Mouse (Mus musculus) heart, adult 9 months (tissue): ENCODE data around the gene Gmpr.

Source experiments
- DNase-seq, 2 experiments: peaks; one replicate each; pipeline ENCODE4 v3.0.0; 2022; ENCODE audit warnings: low spot score in 2 of 2

Gmpr gene

GRCm38 (mm10) chr13:45502791-45503190 is 4.5 kb upstream of the Gmpr start:
- DNase-seq: no peak

GRCm38 (mm10) chr13:45505546-45505945 is 1.7 kb upstream of the Gmpr start:
- DNase-seq: no peak

- DNase-seq: peak; percentile 70 to 74
These were observed 1.3 kb downstream of the Gmpr start for GRCm38 (mm10) chr13:45508495-45508894.

GRCm38 (mm10) chr13:45509366-45509765 is 2.1 kb downstream of the Gmpr start:
- no peak for DNase-seq

- DNase-seq: no peak
These were observed 4.6 kb downstream of the Gmpr start for GRCm38 (mm10) chr13:45511706-45512435.

GRCm38 (mm10) chr13:45512531-45512930 is 5.3 kb downstream of the Gmpr start:
- DNase-seq: peak; percentile 42 to 65

GRCm38 (mm10) chr13:45513009-45513984 is 6.1 kb downstream of the Gmpr start:
- no peak for DNase-seq

- DNase-seq: no peak
These were observed 6.9 kb downstream of the Gmpr start for GRCm38 (mm10) chr13:45514115-45514514.

- DNase-seq: no peak
These were observed 7.7 kb downstream of the Gmpr start for GRCm38 (mm10) chr13:45514832-45515422.

- peak; percentile 35 to 43 for DNase-seq
These were observed 9.5 kb downstream of the Gmpr start for GRCm38 (mm10) chr13:45516501-45517393.

GRCm38 (mm10) chr13:45524305-45524704 is 17.1 kb downstream of the Gmpr start:
- DNase-seq: peak; percentile 40 to 55

GRCm38 (mm10) chr13:45524791-45525435 is 17.7 kb downstream of the Gmpr start:
- no peak for DNase-seq

GRCm38 (mm10) chr13:45526230-45526629 is 19.0 kb downstream of the Gmpr start:
- DNase-seq: no peak

GRCm38 (mm10) chr13:45527232-45527964 is 20.2 kb downstream of the Gmpr start:
- no peak for DNase-seq

- DNase-seq: no peak
These were observed 21.5 kb downstream of the Gmpr start for GRCm38 (mm10) chr13:45528787-45529186.

- DNase-seq: peak in 1 of 2 experiments; percentile 44
These were observed 23.5 kb downstream of the Gmpr start for GRCm38 (mm10) chr13:45530754-45531153.

- DNase-seq: peak in 1 of 2 experiments; percentile 38
These were observed 28.6 kb downstream of the Gmpr start for GRCm38 (mm10) chr13:45535731-45536453.

GRCm38 (mm10) chr13:45537110-45537509 is 29.9 kb downstream of the Gmpr start:
- peak; percentile 57 to 74 for DNase-seq

- no peak for DNase-seq
These were observed 30.8 kb downstream of the Gmpr start for GRCm38 (mm10) chr13:45538091-45538490.
